Mouse (Mus musculus) heart, embryonic 12.5 days (tissue): ENCODE results near the gene Tprn. TPM values are rescaled to one million over a fixed set of nuclear protein-coding genes. Genes with fewer than 3 reads are reported as not detected.
A peak's percentile ranks its signal among the peaks of the same experiment; 100 is the strongest.

Source experiments
- ATAC-seq: fragments of 200-750 bp; cut with Nextera tagmentation; 2 replicates; pipeline ENCODE4 v1.8.0; 2017; ENCODE audit warnings: moderate TSS enrichment, moderate library complexity; ENCODE audit not compliant: insufficient number of reproducible peaks, low FRiP score
- H3K27ac ChIP-seq: fragments of 300-500 bp; sonication (generic); 2 replicates; pipeline ENCODE4 v1.5.1; 2016; ENCODE audit warnings: mild to moderate bottlenecking, moderate library complexity; ENCODE audit not compliant: poor library complexity, severe bottlenecking
- H3K27me3 ChIP-seq: fragments of 300-500 bp; sonication (generic); replicated peaks from 2 replicates; pipeline ENCODE4 v1.6.1; 2016; ENCODE audit warnings: mild to moderate bottlenecking, moderate library complexity
- H3K36me3 ChIP-seq: fragments of 300-500 bp; sonication (generic); 2 replicates; pipeline ENCODE4 v1.6.1; 2016; ENCODE audit warnings: mild to moderate bottlenecking, moderate library complexity
- H3K4me1 ChIP-seq: fragments of 300-500 bp; sonication (generic); replicated peaks from 2 replicates; pipeline ENCODE4 v1.6.1; 2016; ENCODE audit warnings: mild to moderate bottlenecking
- H3K4me2 ChIP-seq: fragments of 300-500 bp; sonication (generic); 2 replicates; pipeline ENCODE4 v1.6.1; 2016; ENCODE audit warnings: mild to moderate bottlenecking, moderate library complexity
- H3K4me3 ChIP-seq: fragments of 300-500 bp; sonication (generic); 2 replicates; pipeline ENCODE4 v1.5.1; 2016; ENCODE audit warnings: mild to moderate bottlenecking
- H3K9ac ChIP-seq: fragments of 300-500 bp; sonication (generic); 2 replicates; pipeline ENCODE4 v1.6.1; 2016; ENCODE audit warnings: mild to moderate bottlenecking, moderate library complexity
- H3K9me3 ChIP-seq: fragments of 300-500 bp; sonication (generic); replicated peaks from 2 replicates; pipeline ENCODE4 v1.6.1; 2016; ENCODE audit warnings: mild to moderate bottlenecking, moderate library complexity
- WGBS: fragments of 180-500 bp; shearing (Covaris S2); methylation state at CpG from one replicate; pipeline ENCODE4 v1.1.7; 2016; 5-methylcytosine and 5-hydroxymethylcytosine counted together
- polyA plus RNA-seq: library from polyadenylated mRNA; unstranded; fragments of >200 nt; fragmentation: Nextera tagmentation; extraction: Ambion mirVana; gene quantifications from 2 replicates; pipeline ENCODE4 v1.2.1, GENCODE M21; 2016

Gene Tprn
- polyA plus RNA-seq, 1 experiment from 2014 or later = 4.9 TPM

GRCm38 (mm10) chr2:25226864-25227263 lies 35.6 kb upstream of the Tprn start:
- no peak for ATAC-seq
- H3K27ac ChIP-seq = no peak overlapping the region
- WGBS = 88% methylated on average over 5 of the region's 5 CpGs
- H3K4me1 ChIP-seq = peaks cover 19% of the 10 kb centered on the region
- H3K4me2 ChIP-seq = no peak overlapping the region
- peaks cover 24% of the 10 kb centered on the region for H3K27me3 ChIP-seq
- no peak overlapping the region for H3K9ac ChIP-seq
- H3K4me3 ChIP-seq = no peak overlapping the region
- H3K36me3 ChIP-seq = peaks cover 5% of the 10 kb centered on the region
- H3K9me3 ChIP-seq = no peaks in the 10 kb centered on the region

GRCm38 (mm10) chr2:25227406-25227805 lies 35.0 kb upstream of the Tprn start:
- H3K27me3 ChIP-seq = peaks cover 30% of the 10 kb centered on the region

GRCm38 (mm10) chr2:25228431-25228889 lies 34.0 kb upstream of the Tprn start:
- H3K27me3 ChIP-seq = peaks cover 40% of the 10 kb centered on the region
- peak overlapping the region; percentile 60 for H3K4me2 ChIP-seq
- peaks cover 15% of the 10 kb centered on the region for H3K4me1 ChIP-seq
- peak overlapping the region; percentile 32 for H3K4me3 ChIP-seq
- H3K9ac ChIP-seq = no peak overlapping the region
- H3K27ac ChIP-seq = peak overlapping the region; percentile 58
- peaks cover 2% of the 10 kb centered on the region; the same call in 1 of the 2 replicates for H3K36me3 ChIP-seq
- no peaks in the 10 kb centered on the region for H3K9me3 ChIP-seq
- no peak for ATAC-seq
- WGBS = under 1% methylated on average over 7 of the region's 7 CpGs

More at GRCm38 (mm10) chr2:25227406-25227805, 35.0 kb upstream of the Tprn start:
- no peak overlapping the region for H3K27ac ChIP-seq
- peaks cover 19% of the 10 kb centered on the region for H3K4me1 ChIP-seq
- H3K4me3 ChIP-seq = no peak overlapping the region
- no peak for ATAC-seq
- WGBS = 88% methylated on average over 4 of the region's 4 CpGs
- H3K36me3 ChIP-seq = peaks cover 3% of the 10 kb centered on the region; the same call in 1 of the 2 replicates
- no peaks in the 10 kb centered on the region for H3K9me3 ChIP-seq
- H3K4me2 ChIP-seq = no peak overlapping the region
- H3K9ac ChIP-seq = no peak overlapping the region

GRCm38 (mm10) chr2:25228995-25229530 lies 33.4 kb upstream of the Tprn start:
- no peaks in the 10 kb centered on the region for H3K36me3 ChIP-seq
- 65% methylated on average over 6 of the region's 6 CpGs for WGBS
- no peak for ATAC-seq
- no peak overlapping the region for H3K27ac ChIP-seq
- peak overlapping the region; percentile 60 for H3K4me2 ChIP-seq
- peaks cover 46% of the 10 kb centered on the region for H3K27me3 ChIP-seq
- H3K4me1 ChIP-seq = peaks cover 11% of the 10 kb centered on the region
- H3K4me3 ChIP-seq = no peak overlapping the region
- H3K9me3 ChIP-seq = no peaks in the 10 kb centered on the region
- no peak overlapping the region for H3K9ac ChIP-seq

- peaks cover 11% of the 10 kb centered on the region for H3K4me1 ChIP-seq
- WGBS = 72% methylated on average over 5 of the region's 5 CpGs
- no peaks in the 10 kb centered on the region for H3K36me3 ChIP-seq
- peaks cover 51% of the 10 kb centered on the region for H3K27me3 ChIP-seq
- no peak overlapping the region for H3K27ac ChIP-seq
- H3K9me3 ChIP-seq = no peaks in the 10 kb centered on the region
- H3K4me3 ChIP-seq = no peak overlapping the region
- H3K9ac ChIP-seq = no peak overlapping the region
- no peak overlapping the region for H3K4me2 ChIP-seq
- ATAC-seq = no peak
These were observed 32.8 kb upstream of the Tprn start for GRCm38 (mm10) chr2:25229582-25229981.

GRCm38 (mm10) chr2:25230581-25230980 lies 31.8 kb upstream of the Tprn start:
- H3K36me3 ChIP-seq = no peaks in the 10 kb centered on the region
- peaks cover 60% of the 10 kb centered on the region for H3K27me3 ChIP-seq
- peaks cover 10% of the 10 kb centered on the region for H3K4me1 ChIP-seq
- H3K9ac ChIP-seq = no peak overlapping the region
- H3K4me3 ChIP-seq = no peak overlapping the region
- no peak overlapping the region for H3K27ac ChIP-seq
- no peak for ATAC-seq
- no peak overlapping the region for H3K4me2 ChIP-seq
- 78% methylated on average over 7 of the region's 7 CpGs for WGBS
- H3K9me3 ChIP-seq = no peaks in the 10 kb centered on the region

- H3K27me3 ChIP-seq = peaks cover 64% of the 10 kb centered on the region
- no peak for ATAC-seq
- 46% methylated on average over 12 of the region's 12 CpGs for WGBS
- H3K4me2 ChIP-seq = no peak overlapping the region
- H3K4me3 ChIP-seq = no peak overlapping the region
- no peak overlapping the region for H3K27ac ChIP-seq
- H3K36me3 ChIP-seq = no peaks in the 10 kb centered on the region
- H3K4me1 ChIP-seq = 0 out of 2 replicates have a peak, but pooled peaks cover 6% of the 10 kb centered on the region
- H3K9me3 ChIP-seq = no peaks in the 10 kb centered on the region
- no peak overlapping the region for H3K9ac ChIP-seq
These were observed 31.4 kb upstream of the Tprn start for GRCm38 (mm10) chr2:25231038-25231437.

- ATAC-seq = no peak
- 70% methylated on average over 4 of the region's 4 CpGs for WGBS
- Histone ChIP-seq H3K9me3 (no peaks in the 10 kb centered on the region), H3K27me3 (peaks cover 67% of the 10 kb centered on the region), H3K4me3 (no peak overlapping the region), H3K9ac (no peak overlapping the region), H3K36me3 (no peaks in the 10 kb centered on the region), H3K4me2 (no peak overlapping the region), H3K27ac (no peak overlapping the region), H3K4me1 (0 out of 2 replicates have a peak, but pooled peaks cover 2% of the 10 kb centered on the region)
These were observed 29.0 kb upstream of the Tprn start for GRCm38 (mm10) chr2:25233421-25233820.

GRCm38 (mm10) chr2:25234050-25234449 lies 28.4 kb upstream of the Tprn start, which contains the start of gene Slc34a3:
Gene Slc34a3, minus strand, starts transcription at chr2:25234364.
- 80% methylated on average over 3 of the region's 3 CpGs for WGBS
- no peak within 1 kb of the TSS for H3K27ac ChIP-seq
- H3K36me3 ChIP-seq = no peaks in the 10 kb centered on the region
- no peak for ATAC-seq
- H3K9ac ChIP-seq = no peak within 1 kb of the TSS
- no peaks in the 10 kb centered on the region for H3K9me3 ChIP-seq
- H3K4me3 ChIP-seq = no peak within 1 kb of the TSS
- no peak within 1 kb of the TSS for H3K4me2 ChIP-seq
- H3K27me3 ChIP-seq = peaks cover 71% of the 10 kb centered on the region
- H3K4me1 ChIP-seq = no peaks in the 10 kb centered on the region

- no peaks in the 10 kb centered on the region for H3K36me3 ChIP-seq
- H3K9me3 ChIP-seq = no peaks in the 10 kb centered on the region
- no peaks in the 10 kb centered on the region for H3K4me1 ChIP-seq
- no peak overlapping the region for H3K9ac ChIP-seq
- 58% methylated on average over 5 of the region's 5 CpGs for whole genome bisulfite sequencing
- peaks cover 75% of the 10 kb centered on the region for H3K27me3 ChIP-seq
- no peak overlapping the region for H3K4me2 ChIP-seq
- no peak overlapping the region for H3K27ac ChIP-seq
- no peak for ATAC-seq
- H3K4me3 ChIP-seq = no peak overlapping the region
These were observed 27.7 kb upstream of the Tprn start for GRCm38 (mm10) chr2:25234551-25235220.

- H3K9ac ChIP-seq = no peak within 1 kb of the TSS
- peaks cover 13% of the 10 kb centered on the region for H3K4me1 ChIP-seq
- no peaks in the 10 kb centered on the region for H3K36me3 ChIP-seq
- no peak within 1 kb of the TSS for H3K27ac ChIP-seq
- WGBS = 23% methylated on average over 8 of the region's 8 CpGs
- ATAC-seq = no peak
- H3K4me3 ChIP-seq = no peak within 1 kb of the TSS
- peak within 1 kb of the TSS; percentile 2; the same call in 1 of the 2 replicates for H3K4me2 ChIP-seq
- H3K9me3 ChIP-seq = no peaks in the 10 kb centered on the region
- peaks cover 63% of the 10 kb centered on the region for H3K27me3 ChIP-seq
These were observed 25.8 kb upstream of the Tprn start, which contains the start of gene Rnf224 for GRCm38 (mm10) chr2:25236614-25237013. Gene Rnf224, minus strand, starts transcription at chr2:25236787.
